Mouse (Mus musculus): Measurements from ENCODE around the gene Cops4. TPM values are rescaled to one million over a fixed set of nuclear protein-coding genes. Genes with fewer than 3 reads are reported as not detected.

Gene Cops4
- polyA plus RNA-seq, 1 experiment from 2014 or later: 171 TPM

DNA sequence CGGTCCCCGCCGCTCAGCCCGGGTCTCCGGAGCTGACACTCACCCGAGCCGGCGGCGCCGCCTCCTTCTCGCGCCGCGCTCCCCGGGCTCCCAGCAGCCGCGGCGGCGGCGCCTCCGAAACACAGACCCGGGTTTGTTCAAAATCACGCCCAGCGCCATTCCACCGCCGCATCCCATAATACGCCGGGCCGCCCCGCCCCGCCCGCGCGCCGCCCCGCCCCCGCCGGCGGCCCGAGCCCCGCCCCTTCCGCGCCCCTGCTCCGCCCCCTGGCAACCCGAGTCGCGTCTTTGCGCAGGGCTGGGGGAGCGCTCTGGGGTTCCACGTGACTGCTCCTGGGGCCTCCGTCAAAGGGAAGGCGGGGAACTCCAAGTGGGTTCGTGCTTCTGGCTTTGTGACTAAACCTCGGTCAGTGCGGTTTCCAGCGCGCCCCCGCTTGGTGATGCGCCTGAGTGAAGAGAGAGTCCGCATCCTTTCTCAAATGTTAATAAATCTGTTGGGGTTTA lies 17.6 kb upstream of the Cops4 start, which contains the start of gene Lin54:
Gene Lin54, minus strand, starts transcription at position 182 of the 504 bp plus-strand sequence.
- no peaks in the 10 kb centered on the region for H3K9me3 ChIP-seq
- H3K4me1 ChIP-seq (replicated peaks): peaks cover 27% of the 10 kb centered on the region
- peak within 1 kb of the TSS; percentile 60 for H3K9ac ChIP-seq
- H3K27ac ChIP-seq (replicated peaks): peak within 1 kb of the TSS; percentile 75
- ATAC-seq (ENCODE audit: low FRiP score, low read depth): peak; percentile 96
- H3K4me3 ChIP-seq: peak within 1 kb of the TSS; percentile 80
- H3K36me3 ChIP-seq: no peaks in the 10 kb centered on the region
- WGBS: 1% methylated on average over 45 of the region's 60 CpGs
- peak within 1 kb of the TSS; percentile 93 for H3K4me2 ChIP-seq
- no peaks in the 10 kb centered on the region for H3K27me3 ChIP-seq

DNA sequence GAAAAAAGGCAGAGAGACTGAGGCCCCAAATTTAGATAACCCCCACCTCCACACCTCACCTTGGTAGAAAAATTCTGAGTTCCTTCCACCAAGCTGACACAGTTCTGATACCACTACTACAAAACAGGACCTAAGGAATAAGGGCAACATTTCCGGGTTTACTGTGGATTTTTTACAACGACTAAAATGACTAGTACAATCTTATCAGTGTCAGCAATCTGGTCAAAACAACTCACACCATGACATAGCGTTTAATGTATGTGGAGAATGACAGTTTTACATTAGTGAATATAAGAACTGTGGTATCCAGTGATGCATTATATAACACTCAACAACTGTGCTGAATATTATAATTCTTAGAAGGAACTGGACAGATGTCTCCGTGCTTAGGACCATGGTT lies 16.8 kb upstream of the Cops4 start:
- peak overlapping the region; percentile 75; the same call in 1 of the 2 replicates for H3K27ac ChIP-seq (replicated peaks)
- no peaks in the 10 kb centered on the region for H3K27me3 ChIP-seq
- H3K9me3 ChIP-seq: no peaks in the 10 kb centered on the region
- WGBS: 89% methylated on average over 4 of the region's 4 CpGs
- peak overlapping the region; percentile 80; the same call in 1 of the 2 replicates for H3K4me3 ChIP-seq
- no peak for ATAC-seq (ENCODE audit: low FRiP score, low read depth)
- H3K4me2 ChIP-seq: peak overlapping the region; percentile 93; the same call in 1 of the 2 replicates
- peaks cover 27% of the 10 kb centered on the region for H3K4me1 ChIP-seq (replicated peaks)
- no peaks in the 10 kb centered on the region for H3K36me3 ChIP-seq
- 0 out of 2 replicates have a peak overlapping the region, but pooled peaks have one; percentile 53 for H3K9ac ChIP-seq

DNA sequence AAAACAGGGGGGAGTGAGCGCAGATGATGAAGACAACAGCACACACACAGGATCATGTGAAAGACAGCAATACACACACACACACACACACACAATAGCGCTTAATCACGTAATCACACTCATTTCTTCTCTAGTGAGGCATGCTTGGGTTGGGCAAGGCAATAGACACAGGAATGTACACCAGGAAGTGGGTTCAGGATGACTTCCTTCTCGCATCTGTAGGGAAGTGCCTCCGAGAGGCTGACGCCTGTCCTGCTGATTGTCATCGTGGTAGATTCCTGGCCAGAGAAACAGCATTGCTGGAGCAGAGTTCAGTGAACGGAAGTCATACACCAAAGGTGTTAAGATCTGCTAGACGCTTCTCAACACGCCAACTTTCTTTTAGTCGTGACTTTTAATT lies 8.9 kb upstream of the Cops4 start:
- no peak overlapping the region for H3K27ac ChIP-seq (replicated peaks)
- H3K4me3 ChIP-seq: no peak overlapping the region
- H3K4me2 ChIP-seq: no peak overlapping the region
- no peaks in the 10 kb centered on the region for H3K9me3 ChIP-seq
- H3K9ac ChIP-seq: no peak overlapping the region
- no peaks in the 10 kb centered on the region; the same call in 1 of the 2 replicates for H3K27me3 ChIP-seq
- no peaks in the 10 kb centered on the region for H3K4me1 ChIP-seq (replicated peaks)
- no peak for ATAC-seq (ENCODE audit: low FRiP score, low read depth)
- no peaks in the 10 kb centered on the region for H3K36me3 ChIP-seq
- WGBS: 80% methylated on average over 11 of the region's 11 CpGs

DNA sequence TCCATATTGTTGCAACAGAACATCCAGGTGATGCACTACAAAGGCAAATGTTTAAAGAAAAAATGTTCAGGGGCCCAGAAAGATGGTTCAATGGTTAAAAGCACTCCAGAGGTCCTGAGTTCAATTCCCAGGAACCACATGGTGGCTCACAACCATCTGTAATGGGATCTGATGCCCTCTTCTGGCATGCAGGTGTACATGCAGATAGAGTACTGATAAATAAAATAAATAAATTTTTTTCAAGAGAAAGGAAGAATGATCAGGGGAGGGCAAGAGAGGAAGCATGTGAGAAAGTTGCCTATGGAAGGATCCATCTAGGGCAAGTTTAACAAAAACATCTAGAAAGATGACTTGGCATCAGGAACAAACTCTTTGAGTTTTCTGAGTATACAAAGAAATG lies 5.5 kb upstream of the Cops4 start:
- no peak overlapping the region for H3K4me2 ChIP-seq
- no peaks in the 10 kb centered on the region for H3K9me3 ChIP-seq
- no peaks in the 10 kb centered on the region for H3K36me3 ChIP-seq
- no peak for ATAC-seq (ENCODE audit: low FRiP score, low read depth)
- no peak overlapping the region for H3K27ac ChIP-seq (replicated peaks)
- H3K9ac ChIP-seq: no peak overlapping the region
- peaks cover 3% of the 10 kb centered on the region for H3K4me1 ChIP-seq (replicated peaks)
- peaks cover 2% of the 10 kb centered on the region; the same call in 1 of the 2 replicates for H3K27me3 ChIP-seq
- H3K4me3 ChIP-seq: no peak overlapping the region

DNA sequence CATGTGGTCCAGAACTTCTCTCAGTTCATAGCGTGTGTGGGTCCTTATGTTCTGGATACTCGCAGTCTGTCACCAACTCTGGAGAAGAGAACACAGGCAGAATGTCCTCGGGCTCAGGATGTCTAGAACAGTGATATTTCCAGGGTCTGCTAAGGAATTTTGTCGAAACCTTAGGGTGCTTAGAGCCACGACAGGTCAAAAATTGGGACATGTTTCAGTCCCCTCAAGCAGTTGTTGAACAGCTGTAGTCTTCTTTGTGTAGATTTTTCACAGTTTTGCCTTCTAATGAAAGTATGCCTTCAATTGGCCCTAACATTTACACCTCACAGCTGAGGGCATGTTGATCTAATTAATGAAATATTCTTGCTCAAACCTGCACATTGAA lies 910 bp downstream of the Cops4 start:
- no peaks in the 10 kb centered on the region for H3K9me3 ChIP-seq
- no peak for ATAC-seq (ENCODE audit: low FRiP score, low read depth)
- peaks cover 2% of the 10 kb centered on the region; the same call in 1 of the 2 replicates for H3K27me3 ChIP-seq
- H3K4me2 ChIP-seq: peak overlapping the region; percentile 90
- peak overlapping the region; percentile 77 for H3K9ac ChIP-seq
- H3K4me3 ChIP-seq: peak overlapping the region; percentile 87
- 15% methylated on average over 5 of the region's 5 CpGs for WGBS
- peaks cover 23% of the 10 kb centered on the region for H3K4me1 ChIP-seq (replicated peaks)
- peak overlapping the region; percentile 87 for H3K27ac ChIP-seq (replicated peaks)
- no peaks in the 10 kb centered on the region for H3K36me3 ChIP-seq

DNA sequence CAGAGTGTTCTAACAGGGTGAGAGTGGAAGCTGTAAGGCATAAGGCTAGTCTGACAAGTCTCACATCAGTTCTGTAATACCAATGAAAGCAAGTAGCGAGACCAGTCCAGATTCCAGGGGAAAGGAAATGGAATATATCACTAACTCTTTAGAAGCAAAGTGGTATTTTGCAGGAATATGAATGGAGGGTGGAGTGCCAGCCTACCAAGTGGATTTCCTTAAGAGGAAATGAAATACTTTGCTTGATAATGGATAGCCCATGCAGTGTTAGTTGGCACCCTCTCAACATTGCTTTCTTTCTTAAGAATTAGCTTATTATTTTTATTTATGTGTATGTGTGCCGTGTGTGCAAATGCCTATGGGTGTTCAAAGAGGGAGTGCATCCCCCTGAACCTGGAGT lies 2.1 kb downstream of the Cops4 start:
- Histone ChIP-seq H3K4me1 (replicated peaks) (peaks cover 23% of the 10 kb centered on the region), H3K27ac (replicated peaks) (no peak overlapping the region), H3K27me3 (no peaks in the 10 kb centered on the region), H3K9ac (no peak overlapping the region), H3K4me2 (0 out of 2 replicates have a peak overlapping the region, but pooled peaks have one; percentile 3), H3K9me3 (no peaks in the 10 kb centered on the region), H3K36me3 (no peaks in the 10 kb centered on the region), H3K4me3 (no peak overlapping the region)
- ATAC-seq (ENCODE audit: low FRiP score, low read depth): no peak
- WGBS: 92% methylated on average over 2 of the region's 2 CpGs

DNA sequence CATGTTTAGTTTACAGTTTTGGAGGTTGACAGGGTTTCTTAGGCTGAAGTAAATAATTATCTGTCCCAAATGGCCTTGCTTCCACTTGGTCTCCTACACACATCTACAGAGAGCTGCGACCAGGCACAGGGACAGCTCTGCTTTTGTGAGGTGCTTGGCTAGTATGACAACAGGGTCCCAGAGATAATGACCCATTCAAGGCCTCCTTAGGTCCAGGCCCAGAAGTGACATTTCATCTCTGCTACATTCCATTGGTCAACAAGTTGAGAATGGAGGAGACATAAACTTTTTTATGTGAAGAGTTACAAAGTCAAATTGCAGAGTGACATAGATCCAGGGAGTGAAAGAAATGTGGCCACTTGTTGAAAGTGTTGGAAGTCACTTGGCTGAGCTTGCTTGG lies 5.2 kb downstream of the Cops4 start:
- no peaks in the 10 kb centered on the region for H3K27me3 ChIP-seq
- WGBS: 95% methylated on average over 1 of the region's 1 CpGs
- peaks cover 17% of the 10 kb centered on the region for H3K4me1 ChIP-seq (replicated peaks)
- no peaks in the 10 kb centered on the region for H3K9me3 ChIP-seq
- H3K36me3 ChIP-seq: no peaks in the 10 kb centered on the region; the same call in none of the 2 replicates
- no peak overlapping the region for H3K9ac ChIP-seq
- no peak overlapping the region for H3K27ac ChIP-seq (replicated peaks)
- ATAC-seq (ENCODE audit: low FRiP score, low read depth): no peak
- no peak overlapping the region for H3K4me3 ChIP-seq
- no peak overlapping the region for H3K4me2 ChIP-seq

DNA sequence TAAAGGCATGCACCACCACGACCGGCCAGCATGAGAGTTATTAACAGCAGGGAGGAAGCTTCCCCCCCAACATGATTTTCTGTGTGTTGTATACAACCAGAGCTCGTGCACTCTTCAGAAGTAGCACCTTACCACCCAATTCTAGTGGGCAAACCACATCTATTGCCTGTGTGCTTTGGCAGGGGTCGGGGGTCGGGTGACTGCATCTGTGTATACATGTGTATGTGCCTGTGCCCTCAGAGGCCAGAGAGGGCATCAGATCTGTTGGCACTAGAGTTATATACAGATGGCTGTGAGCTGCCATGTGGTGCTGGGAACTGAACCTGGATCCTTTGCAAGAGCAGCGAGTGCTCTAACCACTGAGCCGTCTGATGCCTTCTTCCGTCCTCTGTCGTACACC lies 6.8 kb downstream of the Cops4 start:
- ATAC-seq (ENCODE audit: low FRiP score, low read depth): no peak
- Histone ChIP-seq H3K9me3 (no peaks in the 10 kb centered on the region), H3K4me1 (replicated peaks) (peaks cover 7% of the 10 kb centered on the region), H3K27me3 (no peaks in the 10 kb centered on the region), H3K4me2 (no peak overlapping the region), H3K36me3 (peaks cover 13% of the 10 kb centered on the region), H3K27ac (replicated peaks) (no peak overlapping the region), H3K9ac (no peak overlapping the region), H3K4me3 (no peak overlapping the region)
- 94% methylated on average over 9 of the region's 9 CpGs for WGBS

DNA sequence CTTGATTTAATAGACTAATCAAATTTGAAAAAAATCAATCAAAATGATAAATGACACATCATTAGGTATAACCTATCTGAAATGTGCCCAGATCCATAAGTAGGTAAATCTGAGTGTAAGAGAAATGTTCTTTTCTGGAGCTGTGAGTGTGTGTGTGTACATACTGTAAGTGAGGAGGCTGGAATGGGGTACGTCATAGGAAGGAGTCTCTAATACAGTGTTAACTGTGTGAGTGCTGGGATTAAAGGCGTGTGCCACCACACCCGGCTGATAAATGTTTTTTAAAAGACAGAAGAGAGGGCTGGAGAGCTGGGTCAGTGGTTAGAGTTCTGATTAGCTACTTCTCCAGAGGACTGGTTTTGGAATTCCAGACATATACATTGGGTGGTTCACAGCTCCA lies 7.5 kb downstream of the Cops4 start:
- Histone ChIP-seq H3K9ac (no peak overlapping the region), H3K9me3 (no peaks in the 10 kb centered on the region), H3K27me3 (no peaks in the 10 kb centered on the region), H3K36me3 (peaks cover 20% of the 10 kb centered on the region), H3K4me2 (no peak overlapping the region), H3K27ac (replicated peaks) (no peak overlapping the region), H3K4me1 (replicated peaks) (peaks cover under 1% of the 10 kb centered on the region; the same call in 1 of the 2 replicates), H3K4me3 (no peak overlapping the region)
- WGBS: 87% methylated on average over 3 of the region's 3 CpGs
- no peak for ATAC-seq (ENCODE audit: low FRiP score, low read depth)

DNA sequence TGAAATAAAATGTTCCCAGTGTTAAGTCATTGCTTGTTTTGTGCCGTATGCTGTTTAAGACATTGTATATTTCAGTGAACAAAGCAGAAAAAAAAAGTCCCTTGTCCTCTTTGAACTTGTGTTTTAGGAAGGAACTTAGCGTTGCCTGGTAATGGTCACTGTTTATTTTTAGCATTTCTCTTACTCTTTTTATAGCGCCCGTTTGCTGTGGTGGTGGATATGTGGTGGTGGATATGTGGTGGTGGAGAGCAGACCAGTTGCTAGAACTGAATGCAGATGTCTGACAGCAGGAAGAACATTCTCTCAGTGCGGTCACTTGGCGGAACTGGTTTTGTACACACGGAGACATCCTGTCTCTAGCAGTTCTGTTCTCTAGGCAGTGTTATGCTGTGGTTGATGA lies 8.1 kb downstream of the Cops4 start:
- 87% methylated on average over 7 of the region's 7 CpGs for WGBS
- Histone ChIP-seq H3K27ac (replicated peaks) (no peak overlapping the region), H3K4me1 (replicated peaks) (no peaks in the 10 kb centered on the region), H3K9ac (no peak overlapping the region), H3K9me3 (no peaks in the 10 kb centered on the region), H3K4me2 (no peak overlapping the region), H3K27me3 (no peaks in the 10 kb centered on the region), H3K36me3 (peaks cover 25% of the 10 kb centered on the region), H3K4me3 (no peak overlapping the region)
- ATAC-seq (ENCODE audit: low FRiP score, low read depth): no peak

DNA sequence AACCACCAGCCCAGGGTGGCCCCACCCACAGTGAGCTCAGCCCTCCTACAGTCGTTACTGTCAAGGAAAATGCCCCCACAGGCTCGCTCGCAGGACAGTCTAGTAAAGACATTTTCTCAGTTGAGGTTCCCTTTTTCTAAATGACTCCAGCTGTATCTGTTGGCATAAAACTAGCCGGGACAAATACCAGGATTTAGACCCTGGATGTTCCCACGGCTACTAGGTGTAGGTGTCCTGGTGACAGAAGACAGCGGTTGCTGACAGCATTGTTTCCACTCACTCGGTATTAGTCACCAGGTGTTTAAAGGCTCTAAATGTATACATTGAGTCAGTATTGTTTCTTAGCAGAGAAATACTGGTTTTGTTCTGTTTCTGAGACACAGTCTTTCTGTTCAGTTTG lies 17.7 kb downstream of the Cops4 start:
- peaks cover 53% of the 10 kb centered on the region for H3K36me3 ChIP-seq
- no peaks in the 10 kb centered on the region for H3K4me1 ChIP-seq (replicated peaks)
- no peak overlapping the region for H3K27ac ChIP-seq (replicated peaks)
- H3K27me3 ChIP-seq: no peaks in the 10 kb centered on the region
- H3K4me3 ChIP-seq: no peak overlapping the region
- ATAC-seq (ENCODE audit: low FRiP score, low read depth): no peak
- H3K4me2 ChIP-seq: no peak overlapping the region
- H3K9ac ChIP-seq: no peak overlapping the region
- WGBS: 85% methylated on average over 7 of the region's 7 CpGs
- no peaks in the 10 kb centered on the region for H3K9me3 ChIP-seq

DNA sequence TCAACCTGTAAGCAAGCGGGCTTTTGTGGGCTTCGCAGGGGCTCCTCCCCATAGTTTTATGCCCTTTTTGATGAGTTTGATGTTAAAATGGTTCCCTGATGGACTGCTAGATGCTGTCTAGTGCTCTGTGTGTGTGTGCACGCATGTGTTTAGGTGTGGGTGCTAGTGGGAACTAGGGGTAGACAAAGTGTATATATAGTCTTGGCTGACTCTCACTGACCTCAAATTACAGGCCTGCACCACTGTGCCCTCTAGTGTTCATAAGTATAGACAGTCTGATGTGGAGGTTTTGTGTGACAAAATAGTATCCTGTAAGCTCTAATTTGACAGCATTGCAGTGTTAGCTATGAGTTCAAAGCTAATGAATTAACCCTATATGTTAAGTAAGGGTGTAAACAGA lies 18.5 kb downstream of the Cops4 start:
- WGBS: 92% methylated on average over 3 of the region's 3 CpGs
- ATAC-seq (ENCODE audit: low FRiP score, low read depth): no peak
- no peak overlapping the region for H3K9ac ChIP-seq
- peaks cover 51% of the 10 kb centered on the region for H3K36me3 ChIP-seq
- no peaks in the 10 kb centered on the region for H3K9me3 ChIP-seq
- no peak overlapping the region for H3K4me2 ChIP-seq
- H3K4me1 ChIP-seq (replicated peaks): no peaks in the 10 kb centered on the region
- no peak overlapping the region for H3K4me3 ChIP-seq
- no peak overlapping the region for H3K27ac ChIP-seq (replicated peaks)
- H3K27me3 ChIP-seq: no peaks in the 10 kb centered on the region
